Mouse (Mus musculus) kidney, adult 2 months (tissue): ENCODE data around the gene AU022252. TPM values are rescaled to one million over a fixed set of nuclear protein-coding genes. Genes with fewer than 3 reads are reported as not detected.

ENCODE experiments used
- DNase-seq: peaks from one replicate; pipeline ENCODE4 v3.0.0; 2021
- H3K27ac ChIP-seq: fragments of 200-500 bp; 2 replicates; pipeline ENCODE4 v1.5.1; 2012; ENCODE audit warnings: low read depth, low read length, control low read depth, inconsistent platforms; ENCODE audit not compliant: insufficient read depth
- H3K27me3 ChIP-seq: fragments of 200-500 bp; replicated peaks from 2 replicates; pipeline ENCODE4 v1.6.1; 2012; ENCODE audit warnings: mild to moderate bottlenecking, moderate library complexity, low read length, inconsistent platforms; ENCODE audit not compliant: control insufficient read depth, insufficient read depth
- H3K36me3 ChIP-seq: fragments of 200-500 bp; 2 replicates; pipeline ENCODE4 v1.6.1; 2012; ENCODE audit warnings: mild to moderate bottlenecking, moderate library complexity, low read length, inconsistent platforms; ENCODE audit not compliant: control insufficient read depth, insufficient read depth
- H3K4me1 ChIP-seq: fragments of 200-500 bp; 2 replicates; pipeline ENCODE4 v1.6.1; 2011; ENCODE audit warnings: low read length; ENCODE audit not compliant: control insufficient read depth, insufficient read depth
- H3K4me3 ChIP-seq: fragments of 200-500 bp; 2 replicates; pipeline ENCODE4 v1.5.1; 2011; ENCODE audit warnings: mild to moderate bottlenecking, low read depth, low read length, control low read depth; ENCODE audit not compliant: insufficient read depth
- CTCF ChIP-seq: fragments of 200-500 bp; conservative IDR thresholded peaks from 2 replicates; pipeline ENCODE4 v1.5.1; 2011; ENCODE audit warnings: low read depth, mild to moderate bottlenecking, control low read depth, low read length, moderate library complexity, mixed read lengths; ENCODE audit not compliant: insufficient read depth, insufficient read length
- POLR2A ChIP-seq: fragments of 200-500 bp; IDR thresholded peaks from one replicate; pipeline ENCODE4 v1.6.1; 2011; ENCODE audit warnings: low read depth, low read length, control low read depth
- WGBS: fragments of 180-500 bp; shearing (Covaris S2); methylation state at CpG from one replicate; pipeline ENCODE4 v1.1.7; 2018; 5-methylcytosine and 5-hydroxymethylcytosine counted together
- polyA plus RNA-seq: library from polyadenylated mRNA; depleted of rRNA; stranded (reverse); fragments of >200 nt; gene quantifications from 2 replicates; pipeline ENCODE4 v1.2.3, GENCODE M21; 2012

AU022252 gene
- polyA plus RNA-seq, 1 experiment = 11.8 TPM

GRCm38 (mm10) chr4:119252025-119252808 is 19.7 kb upstream of the AU022252 start:
- H3K4me3 ChIP-seq = no peak overlapping the region
- no peaks in the 10 kb centered on the region for H3K27me3 ChIP-seq
- no peak for TF ChIP-seq CTCF
- no peak for TF ChIP-seq POLR2A
- DNase-seq = peak; percentile 37
- H3K27ac ChIP-seq = peak overlapping the region; percentile 61
- H3K4me1 ChIP-seq = no peaks in the 10 kb centered on the region
- H3K36me3 ChIP-seq = no peaks in the 10 kb centered on the region
- 42% methylated on average over 7 of the region's 7 CpGs for whole genome bisulfite sequencing

DNA sequence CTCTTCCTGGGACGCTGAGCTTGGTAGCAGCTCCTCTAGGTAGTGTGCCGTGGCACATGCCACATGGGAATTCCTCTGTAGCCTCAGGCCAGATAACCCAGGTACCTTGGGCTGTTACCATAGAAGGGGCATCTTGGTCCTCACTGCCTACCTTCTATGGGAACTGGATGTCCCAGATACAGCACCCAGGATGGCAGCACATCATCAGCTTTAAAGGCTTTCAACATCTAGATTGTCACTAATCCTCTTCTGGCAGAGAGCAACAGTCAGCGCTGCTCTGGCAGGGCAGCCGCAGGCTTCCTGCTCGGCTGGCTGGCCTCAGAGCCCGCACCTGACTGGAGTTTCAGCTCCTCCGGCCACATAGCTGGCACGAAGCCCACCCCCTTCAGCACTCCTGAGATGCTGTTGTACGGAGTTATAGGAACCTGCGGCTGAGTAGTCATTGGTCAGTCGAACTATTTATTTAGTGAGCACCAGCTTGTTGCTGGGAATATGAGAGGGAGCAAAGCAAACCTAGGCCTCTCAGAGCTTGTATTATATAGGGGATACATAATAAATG is 16.0 kb upstream of the AU022252 start:
- H3K27ac ChIP-seq = no peak overlapping the region
- no peaks in the 10 kb centered on the region for H3K27me3 ChIP-seq
- H3K4me3 ChIP-seq = no peak overlapping the region
- no peaks in the 10 kb centered on the region for H3K36me3 ChIP-seq
- 0 out of 2 replicates have a peak, but pooled peaks cover 3% of the 10 kb centered on the region for H3K4me1 ChIP-seq
- TF ChIP-seq POLR2A (no peak), CTCF (no peak)
- DNase-seq = peak; percentile 41
- WGBS = 61% methylated on average over 11 of the region's 11 CpGs

GRCm38 (mm10) chr4:119247462-119248235 is 15.1 kb upstream of the AU022252 start:
- H3K36me3 ChIP-seq = no peaks in the 10 kb centered on the region
- H3K27ac ChIP-seq = 0 out of 2 replicates have a peak overlapping the region, but pooled peaks have one; percentile 6
- H3K4me3 ChIP-seq = no peak overlapping the region
- peak; percentile 84 for DNase-seq
- 0 out of 2 replicates have a peak, but pooled peaks cover 3% of the 10 kb centered on the region for H3K4me1 ChIP-seq
- TF ChIP-seq POLR2A = no peak
- TF ChIP-seq CTCF = peak; percentile 90
- H3K27me3 ChIP-seq = no peaks in the 10 kb centered on the region
- 40% methylated on average over 13 of the region's 13 CpGs for WGBS

DNA sequence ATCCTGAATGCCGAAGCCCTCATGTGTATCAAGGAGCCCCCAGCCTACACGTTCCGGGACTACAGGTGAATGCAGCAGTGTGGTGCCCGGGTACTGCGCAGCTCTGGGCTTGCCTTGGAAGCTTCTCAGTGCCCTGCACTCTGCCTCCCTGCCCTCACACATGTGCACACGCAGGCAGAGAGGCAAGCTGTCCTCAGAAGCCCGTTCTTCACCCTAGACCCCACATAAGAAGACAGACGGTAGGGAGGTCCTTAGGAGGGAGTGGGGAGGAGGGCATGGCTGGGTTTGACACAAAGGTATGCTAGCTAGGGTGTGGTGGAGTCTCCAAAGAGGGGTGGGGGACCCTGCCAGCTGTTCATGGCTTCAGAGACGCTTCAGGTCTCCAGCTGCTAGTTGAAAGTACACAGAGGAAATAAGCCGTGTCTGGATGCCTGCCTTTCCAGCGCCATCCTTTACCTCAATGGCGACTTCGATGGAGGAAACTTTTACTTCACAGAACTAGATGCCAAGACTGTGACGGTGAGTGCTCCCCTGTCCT is 14.2 kb upstream of the AU022252 start:
- no peak overlapping the region for H3K4me3 ChIP-seq
- TF ChIP-seq POLR2A (no peak), CTCF (no peak)
- no peak overlapping the region for H3K27ac ChIP-seq
- H3K4me1 ChIP-seq = 0 out of 2 replicates have a peak, but pooled peaks cover 3% of the 10 kb centered on the region
- DNase-seq = no peak
- WGBS = 78% methylated on average over 14 of the region's 14 CpGs
- no peaks in the 10 kb centered on the region for H3K27me3 ChIP-seq
- no peaks in the 10 kb centered on the region for H3K36me3 ChIP-seq

DNA sequence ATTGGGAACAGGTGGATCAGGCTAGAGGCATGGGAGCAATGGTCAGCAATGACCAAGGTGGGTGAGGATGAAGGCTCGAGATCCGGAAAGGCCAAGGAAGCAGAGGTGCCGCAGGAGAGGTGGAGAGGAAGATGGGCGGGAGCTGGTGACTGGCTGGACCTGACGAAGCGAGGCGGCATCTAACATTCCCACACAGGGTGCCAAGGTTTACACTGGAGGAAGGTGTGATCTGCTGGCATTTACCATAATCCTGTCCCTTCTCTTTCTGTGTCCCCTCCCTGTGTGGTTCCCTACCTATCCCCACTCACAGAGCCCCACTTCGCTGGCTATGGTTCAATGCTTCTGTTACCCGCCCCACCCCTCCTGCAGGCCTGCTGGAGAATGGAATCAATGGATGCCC is 13.4 kb upstream of the AU022252 start:
- no peak overlapping the region for H3K27ac ChIP-seq
- DNase-seq = no peak
- H3K27me3 ChIP-seq = no peaks in the 10 kb centered on the region
- 63% methylated on average over 9 of the region's 9 CpGs for WGBS
- TF ChIP-seq POLR2A (no peak), CTCF (no peak)
- 0 out of 2 replicates have a peak, but pooled peaks cover 3% of the 10 kb centered on the region for H3K4me1 ChIP-seq
- H3K4me3 ChIP-seq = no peak overlapping the region
- no peaks in the 10 kb centered on the region for H3K36me3 ChIP-seq

DNA sequence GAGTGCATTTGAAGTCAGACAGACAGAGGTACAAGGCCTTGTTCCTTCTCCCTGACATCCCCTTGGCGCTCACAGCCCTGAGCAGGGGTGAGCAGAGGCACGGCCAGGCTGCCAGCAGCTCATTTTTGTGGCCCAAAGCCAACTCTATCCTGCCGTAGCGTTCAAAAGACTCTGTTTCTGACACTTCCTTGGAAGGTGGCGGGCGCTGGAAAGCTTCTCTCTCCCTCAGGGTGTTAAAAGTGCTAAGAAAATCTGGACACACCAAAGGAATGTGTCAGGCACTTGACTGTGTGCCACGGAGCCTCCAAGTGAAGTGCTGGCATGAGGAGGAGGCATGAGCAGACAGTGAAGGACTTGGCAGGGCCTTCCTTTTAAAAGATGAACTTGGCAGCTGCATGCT is 13.0 kb upstream of the AU022252 start:
- Histone ChIP-seq H3K4me1 (0 out of 2 replicates have a peak, but pooled peaks cover 3% of the 10 kb centered on the region), H3K27ac (no peak overlapping the region), H3K27me3 (no peaks in the 10 kb centered on the region), H3K36me3 (no peaks in the 10 kb centered on the region), H3K4me3 (no peak overlapping the region)
- peak; percentile 58 for DNase-seq
- TF ChIP-seq CTCF = no peak
- TF ChIP-seq POLR2A = no peak
- WGBS = 38% methylated on average over 7 of the region's 7 CpGs
